Mouse (Mus musculus) embryonic facial prominence, embryonic 12.5 days (tissue): ENCODE measurements around the gene Spon2. TPM values are rescaled to one million over a fixed set of nuclear protein-coding genes. Genes with fewer than 3 reads are reported as not detected.

ENCODE experiments used
- ATAC-seq: fragments of 200-750 bp; cut with Nextera tagmentation; 2 replicates; pipeline ENCODE4 v1.8.0; 2017; ENCODE audit not compliant: insufficient number of reproducible peaks, insufficient read depth, low FRiP score, low TSS enrichment
- H3K27ac ChIP-seq: fragments of 300-500 bp; sonication (generic); 2 replicates; pipeline ENCODE4 v1.5.1; 2016; ENCODE audit warnings: mild to moderate bottlenecking
- H3K27me3 ChIP-seq: fragments of 300-500 bp; sonication (generic); 2 replicates; pipeline ENCODE4 v1.6.1; 2016; ENCODE audit warnings: mild to moderate bottlenecking, moderate library complexity
- H3K36me3 ChIP-seq: fragments of 300-500 bp; sonication (generic); 2 replicates; pipeline ENCODE4 v1.6.1; 2016; ENCODE audit warnings: mild to moderate bottlenecking
- H3K4me1 ChIP-seq: fragments of 300-500 bp; sonication (generic); 2 replicates; pipeline ENCODE4 v1.6.1; 2016
- H3K4me2 ChIP-seq: fragments of 300-500 bp; sonication (generic); replicated peaks from 2 replicates; pipeline ENCODE4 v1.6.1; 2016; ENCODE audit warnings: mild to moderate bottlenecking, moderate library complexity
- H3K4me3 ChIP-seq: fragments of 300-500 bp; sonication (generic); 2 replicates; pipeline ENCODE4 v1.5.1; 2016; ENCODE audit warnings: mild to moderate bottlenecking
- H3K9ac ChIP-seq: fragments of 300-500 bp; sonication (generic); 2 replicates; pipeline ENCODE4 v1.6.1; 2016; ENCODE audit warnings: mild to moderate bottlenecking, moderate library complexity
- H3K9me3 ChIP-seq: fragments of 300-500 bp; sonication (generic); 2 replicates; pipeline ENCODE4 v1.6.1; 2016; ENCODE audit warnings: mild to moderate bottlenecking, moderate library complexity
- WGBS: fragments of 180-500 bp; shearing (Covaris S2); methylation state at CpG from one replicate; pipeline ENCODE4 v1.1.7; 2016; 5-methylcytosine and 5-hydroxymethylcytosine counted together
- polyA plus RNA-seq: library from polyadenylated mRNA; unstranded; fragments of >200 nt; fragmentation: Nextera tagmentation; extraction: Ambion mirVana; gene quantifications from 2 replicates; pipeline ENCODE4 v1.2.1, GENCODE M21; 2016

Spon2 gene
- polyA plus RNA-seq, 1 experiment from 2014 or later, result 6.8 TPM

GRCm38 (mm10) chr5:33195246-33195852 is 22.9 kb downstream of the Spon2 start:
- Histone ChIP-seq H3K9ac (no peak overlapping the region), H3K4me1 (no peaks in the 10 kb centered on the region), H3K4me2 (no peak overlapping the region), H3K4me3 (no peak overlapping the region), H3K9me3 (no peaks in the 10 kb centered on the region), H3K36me3 (no peaks in the 10 kb centered on the region), H3K27ac (no peak overlapping the region), H3K27me3 (no peaks in the 10 kb centered on the region)
- no peak for ATAC-seq
- 65% methylated on average over 9 of the region's 9 CpGs for WGBS

- Histone ChIP-seq H3K27ac (no peak overlapping the region), H3K9me3 (no peaks in the 10 kb centered on the region), H3K36me3 (no peaks in the 10 kb centered on the region), H3K4me3 (no peak overlapping the region), H3K9ac (no peak overlapping the region), H3K27me3 (no peaks in the 10 kb centered on the region), H3K4me1 (no peaks in the 10 kb centered on the region), H3K4me2 (no peak overlapping the region)
- 45% methylated on average over 7 of the region's 7 CpGs for WGBS
- no peak for ATAC-seq
Observed at GRCm38 (mm10) chr5:33193567-33193966, 24.7 kb downstream of the Spon2 start.

Other genes starting within 250 kb of the Spon2 start
- gene Ywhah, start 199.6 kb downstream of the Spon2 start, polyA plus RNA-seq, result 397 and 405 TPM in 2 replicates
- gene Slc5a1, start 114.2 kb downstream of the Spon2 start, polyA plus RNA-seq, result 0.06 TPM in 1 of 2 replicates, not detected in the other
- 418 and 438 TPM in 2 replicates for gene Ctbp1, start 56.5 kb upstream of the Spon2 start, polyA plus RNA-seq
- 132 and 134 TPM in 2 replicates for gene Maea, start 117.1 kb upstream of the Spon2 start, polyA plus RNA-seq
- 10.9 and 11.3 TPM in 2 replicates for gene Uvssa, start 160.1 kb upstream of the Spon2 start, polyA plus RNA-seq
- not detected in 2 replicates for gene Nkx1-1, start 215.5 kb upstream of the Spon2 start, polyA plus RNA-seq